Mouse (Mus musculus): ENCODE data around the gene Gm21992. TPM values are rescaled to one million over a fixed set of nuclear protein-coding genes. Genes with fewer than 3 reads are reported as not detected.

Gm21992 gene
- polyA plus RNA-seq, 1 experiment from 2014 or later, result 27.0 TPM

Other genes starting within 250 kb of the Gm21992 start
- 7.6 and 8.0 TPM in 2 replicates for gene Lrfn4, start 195.9 kb downstream of the Gm21992 start, polyA plus RNA-seq (2016; fragmentation: Nextera tagmentation; extraction: Ambion mirVana)
- 36.5 and 38.3 TPM in 2 replicates for gene Rce1, start 186.0 kb downstream of the Gm21992 start, polyA plus RNA-seq (2016; fragmentation: Nextera tagmentation; extraction: Ambion mirVana)
- 1.2 and 2.0 TPM in 2 replicates for gene Gm960, start 112.9 kb downstream of the Gm21992 start, polyA plus RNA-seq (2016; fragmentation: Nextera tagmentation; extraction: Ambion mirVana)
- 0.26 TPM in 2 replicates for gene Sptbn2, start 100.4 kb downstream of the Gm21992 start, polyA plus RNA-seq (2016; fragmentation: Nextera tagmentation; extraction: Ambion mirVana)
- gene Rbm4b, start 55.1 kb downstream of the Gm21992 start, polyA plus RNA-seq (2016; fragmentation: Nextera tagmentation; extraction: Ambion mirVana), result 36.2 and 41.2 TPM in 2 replicates
- 39.8 and 46.8 TPM in 2 replicates for gene Rbm4, start 17.7 kb downstream of the Gm21992 start, polyA plus RNA-seq (2016; fragmentation: Nextera tagmentation; extraction: Ambion mirVana)
- 59.8 and 64.5 TPM in 2 replicates for gene Rbm14, start within 50 bp of the Gm21992 start, polyA plus RNA-seq (2016; fragmentation: Nextera tagmentation; extraction: Ambion mirVana)
- gene Ccs, start 27.7 kb upstream of the Gm21992 start, polyA plus RNA-seq (2016; fragmentation: Nextera tagmentation; extraction: Ambion mirVana), result 33.9 and 34.5 TPM in 2 replicates
- gene Ccdc87, start 27.8 kb upstream of the Gm21992 start, polyA plus RNA-seq (2016; fragmentation: Nextera tagmentation; extraction: Ambion mirVana), result 0.05 TPM in 1 of 2 replicates, not detected in the other
- 36.2 and 41.1 TPM in 2 replicates for gene Ctsf, start 43.5 kb upstream of the Gm21992 start, polyA plus RNA-seq (2016; fragmentation: Nextera tagmentation; extraction: Ambion mirVana)
- 4.1 and 4.2 TPM in 2 replicates for gene Actn3, start 66.3 kb upstream of the Gm21992 start, polyA plus RNA-seq (2016; fragmentation: Nextera tagmentation; extraction: Ambion mirVana)
- gene Zdhhc24, start 67.1 kb upstream of the Gm21992 start, polyA plus RNA-seq (2016; fragmentation: Nextera tagmentation; extraction: Ambion mirVana), result 9.6 TPM in 2 replicates
- 2.8 and 3.4 TPM in 2 replicates for gene Bbs1, start 95.0 kb upstream of the Gm21992 start, polyA plus RNA-seq (2016; fragmentation: Nextera tagmentation; extraction: Ambion mirVana)
- gene Dpp3, start 116.7 kb upstream of the Gm21992 start, polyA plus RNA-seq (2016; fragmentation: Nextera tagmentation; extraction: Ambion mirVana), result 108 and 110 TPM in 2 replicates
- 0.46 and 0.92 TPM in 2 replicates for gene Peli3, start 131.5 kb upstream of the Gm21992 start, polyA plus RNA-seq (2016; fragmentation: Nextera tagmentation; extraction: Ambion mirVana)
- gene Mrpl11, start 150.5 kb upstream of the Gm21992 start, polyA plus RNA-seq (2016; fragmentation: Nextera tagmentation; extraction: Ambion mirVana), result 104 and 110 TPM in 2 replicates
- 0.08 and 0.13 TPM in 2 replicates for gene Npas4, start 178.7 kb upstream of the Gm21992 start, polyA plus RNA-seq (2016; fragmentation: Nextera tagmentation; extraction: Ambion mirVana)
- gene Slc29a2, start 212.2 kb upstream of the Gm21992 start, polyA plus RNA-seq (2016; fragmentation: Nextera tagmentation; extraction: Ambion mirVana), result 8.7 and 9.9 TPM in 2 replicates
- 48.2 and 49.1 TPM in 2 replicates for gene B4gat1, start 227.2 kb upstream of the Gm21992 start, polyA plus RNA-seq (2016; fragmentation: Nextera tagmentation; extraction: Ambion mirVana)
- gene AC124502.3, start 227.3 kb upstream of the Gm21992 start, polyA plus RNA-seq (2016; fragmentation: Nextera tagmentation; extraction: Ambion mirVana), result 1.6 and 2.0 TPM in 2 replicates
- 28.1 and 28.3 TPM in 2 replicates for gene Brms1, start 229.7 kb upstream of the Gm21992 start, polyA plus RNA-seq (2016; fragmentation: Nextera tagmentation; extraction: Ambion mirVana)
- 4.7 and 6.2 TPM in 2 replicates for gene Rin1, start 238.9 kb upstream of the Gm21992 start, polyA plus RNA-seq (2016; fragmentation: Nextera tagmentation; extraction: Ambion mirVana)

All from heart, embryonic 12.5 days (tissue).